Mouse (Mus musculus) kidney, postnatal 0 days (tissue): Measurements from ENCODE around the gene Fos. TPM values are rescaled to one million over a fixed set of nuclear protein-coding genes. Genes with fewer than 3 reads are reported as not detected.

Source experiments
- ATAC-seq: fragments of 200-750 bp; cut with Nextera tagmentation; replicated peaks from 2 replicates; pipeline ENCODE4 v1.8.0; 2017; ENCODE audit warnings: low read depth, moderate number of reproducible peaks, moderate TSS enrichment, moderate library complexity; ENCODE audit not compliant: low FRiP score
- DNase-seq: peaks from one replicate; pipeline ENCODE4 v3.0.0-alpha.2; 2016; ENCODE audit warnings: low spot score
- H3K27ac ChIP-seq: fragments of 300-500 bp; sonication (generic); 2 replicates; pipeline ENCODE4 v1.5.1; 2014; ENCODE audit warnings: mild to moderate bottlenecking
- H3K27me3 ChIP-seq: fragments of 300-500 bp; sonication (generic); 2 replicates; pipeline ENCODE4 v1.6.1; 2014; ENCODE audit warnings: low read length, mixed read lengths; ENCODE audit not compliant: insufficient read depth
- H3K36me3 ChIP-seq: fragments of 300-500 bp; sonication (generic); 2 replicates; pipeline ENCODE4 v1.6.1; 2014; ENCODE audit warnings: low read length, mixed read lengths; ENCODE audit not compliant: insufficient read depth
- H3K4me1 ChIP-seq: fragments of 300-500 bp; sonication (generic); replicated peaks from 2 replicates; pipeline ENCODE4 v1.6.1; 2014; ENCODE audit warnings: antibody characterized with exemption, low read length, mixed read lengths; ENCODE audit not compliant: insufficient read depth
- H3K4me2 ChIP-seq: fragments of 300-500 bp; sonication (generic); 2 replicates; pipeline ENCODE4 v1.6.1; 2014; ENCODE audit warnings: mild to moderate bottlenecking, low read length, moderate library complexity, mixed read lengths
- H3K4me3 ChIP-seq: fragments of 300-500 bp; sonication (generic); replicated peaks from 2 replicates; pipeline ENCODE4 v1.5.1; 2014; ENCODE audit warnings: low read depth, low read length
- H3K9ac ChIP-seq: fragments of 300-500 bp; sonication (generic); 2 replicates; pipeline ENCODE4 v1.6.1; 2014; ENCODE audit warnings: low read depth, low read length
- H3K9me3 ChIP-seq: fragments of 300-500 bp; sonication (generic); replicated peaks from 2 replicates; pipeline ENCODE4 v1.6.1; 2016; ENCODE audit warnings: low read length, inconsistent platforms, mixed read lengths
- CTCF ChIP-seq: IDR thresholded peaks from 2 replicates; pipeline ENCODE4 v1.5.1; 2016; ENCODE audit warnings: antibody characterized with exemption, low read depth, mild to moderate bottlenecking, moderate library complexity
- WGBS: fragments of 180-500 bp; shearing (Covaris S2); extraction: QIAGEN DNeasy Blood & Tissue Kit; methylation state at CpG from one replicate; pipeline ENCODE4 v1.1.7; 2014; 5-methylcytosine and 5-hydroxymethylcytosine counted together
- polyA plus RNA-seq: library from polyadenylated mRNA; unstranded; fragments of >200 nt; fragmentation: Nextera tagmentation; extraction: Ambion mirVana; gene quantifications from 2 replicates; pipeline ENCODE4 v1.2.1, GENCODE M21; 2015

Fos gene
- 3.5 and 3.9 TPM in 2 replicates for polyA plus RNA-seq

- peak within 1 kb of the TSS; percentile 55 for H3K4me3 ChIP-seq
- H3K9ac ChIP-seq, result peak within 1 kb of the TSS; percentile 60
- H3K27ac ChIP-seq, result peak within 1 kb of the TSS; percentile 78
- peaks cover 11% of the 10 kb centered on the region; the same call in 1 of the 2 replicates for H3K27me3 ChIP-seq
- peak within 1 kb of the TSS; percentile 99 for H3K4me2 ChIP-seq
- peak; percentile 95 for DNase-seq
- no peaks in the 10 kb centered on the region for H3K9me3 ChIP-seq
- peak; percentile 83 for ATAC-seq
- TF ChIP-seq CTCF, result peak; percentile 17; the same call in 1 of the 2 replicates
- no peaks in the 10 kb centered on the region for H3K36me3 ChIP-seq
- H3K4me1 ChIP-seq, result peaks cover 17% of the 10 kb centered on the region
- under 1% methylated on average over 56 of the region's 56 CpGs for WGBS
These were observed at the start of gene Fos for GRCm38 (mm10) chr12:85473481-85474297. Fos (plus strand) TSS chr12:85473890.

DNA sequence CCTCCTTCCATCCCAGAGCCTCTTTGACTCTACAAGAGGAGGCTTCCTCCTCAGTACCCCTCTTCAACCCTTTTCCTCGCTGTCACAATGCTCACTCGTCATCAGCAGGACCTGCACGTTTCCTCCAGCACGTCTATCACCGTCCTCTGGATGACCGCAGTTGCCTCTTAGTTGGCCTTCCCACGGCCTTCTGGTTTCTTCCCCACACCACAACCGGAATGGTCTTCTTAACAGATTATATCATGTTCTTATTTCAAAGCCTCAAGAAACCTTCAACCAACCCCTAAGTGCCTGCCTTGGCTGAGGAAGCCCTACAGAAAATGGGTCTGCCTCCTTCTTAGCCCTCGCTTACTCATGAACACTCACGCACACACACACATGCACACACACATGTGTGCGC is 48.0 kb upstream of the Fos start:
- Histone ChIP-seq H3K4me2 (no peak overlapping the region), H3K4me1 (no peaks in the 10 kb centered on the region; the same call in 1 of the 2 replicates), H3K9me3 (no peaks in the 10 kb centered on the region), H3K27me3 (no peaks in the 10 kb centered on the region), H3K27ac (no peak overlapping the region), H3K36me3 (no peaks in the 10 kb centered on the region), H3K4me3 (no peak overlapping the region), H3K9ac (no peak overlapping the region)
- no peak for ATAC-seq
- TF ChIP-seq CTCF, result no peak
- no peak for DNase-seq
- 82% methylated on average over 11 of the region's 11 CpGs for WGBS

DNA sequence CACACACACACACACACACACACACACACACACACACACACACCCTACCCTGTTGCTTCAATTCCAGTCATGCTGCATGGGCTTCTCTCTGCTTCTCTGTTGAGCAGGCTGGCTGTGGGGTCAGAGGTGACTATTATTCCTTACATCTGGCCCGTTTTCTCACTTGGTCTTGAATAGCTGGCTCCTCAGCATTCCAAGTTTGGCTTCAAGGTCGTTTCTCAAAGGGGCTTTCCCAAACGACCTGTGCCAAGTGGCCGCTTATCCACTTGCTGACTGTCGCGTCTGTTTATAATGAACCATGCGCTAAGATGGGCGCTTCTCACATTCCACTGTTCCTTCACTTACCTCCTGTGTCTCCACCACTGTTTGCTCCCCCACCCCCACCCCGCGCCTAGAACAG is 47.6 kb upstream of the Fos start:
- Histone ChIP-seq H3K27me3 (no peaks in the 10 kb centered on the region), H3K9me3 (no peaks in the 10 kb centered on the region), H3K36me3 (no peaks in the 10 kb centered on the region), H3K4me3 (no peak overlapping the region), H3K4me2 (no peak overlapping the region), H3K4me1 (no peaks in the 10 kb centered on the region; the same call in 1 of the 2 replicates), H3K9ac (no peak overlapping the region), H3K27ac (no peak overlapping the region)
- ATAC-seq, result no peak
- WGBS, result 50% methylated on average over 10 of the region's 10 CpGs
- no peak for TF ChIP-seq CTCF
- DNase-seq, result no peak

GRCm38 (mm10) chr12:85427802-85428201 is 45.9 kb upstream of the Fos start:
- no peak overlapping the region for H3K27ac ChIP-seq
- no peaks in the 10 kb centered on the region for H3K36me3 ChIP-seq
- DNase-seq (no peak), ATAC-seq (no peak)
- TF ChIP-seq CTCF, result no peak
- no peak overlapping the region for H3K4me3 ChIP-seq
- WGBS, result 47% methylated on average over 7 of the region's 7 CpGs
- no peaks in the 10 kb centered on the region for H3K9me3 ChIP-seq
- H3K4me1 ChIP-seq, result no peaks in the 10 kb centered on the region; the same call in 1 of the 2 replicates
- no peak overlapping the region for H3K9ac ChIP-seq
- no peak overlapping the region for H3K4me2 ChIP-seq
- no peaks in the 10 kb centered on the region for H3K27me3 ChIP-seq

- H3K27ac ChIP-seq, result no peak overlapping the region
- no peak for DNase-seq
- H3K27me3 ChIP-seq, result no peaks in the 10 kb centered on the region
These were observed 43.7 kb upstream of the Fos start for GRCm38 (mm10) chr12:85429999-85430398.

DNA sequence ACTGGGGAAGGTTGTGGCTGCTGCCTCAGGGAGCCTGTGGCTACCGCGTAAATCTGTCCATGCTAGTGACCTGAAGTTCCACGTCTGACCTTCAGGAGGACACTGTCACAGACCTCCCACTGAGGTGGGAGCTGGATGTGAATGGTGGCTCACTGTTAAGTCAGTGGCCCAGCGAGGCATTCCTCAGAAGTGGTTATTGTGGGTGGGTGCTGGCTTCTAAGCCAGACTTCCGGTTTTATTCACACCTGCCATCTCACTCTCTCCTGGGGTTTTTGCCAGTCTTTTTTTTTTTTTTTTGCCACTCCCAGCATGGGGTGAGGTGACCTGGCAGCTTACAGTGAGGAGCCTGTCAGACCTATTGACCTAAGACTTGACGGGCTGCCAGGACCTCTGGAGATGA is 43.3 kb upstream of the Fos start:
- Histone ChIP-seq H3K36me3 (no peaks in the 10 kb centered on the region), H3K27ac (no peak overlapping the region), H3K4me3 (no peak overlapping the region), H3K27me3 (no peaks in the 10 kb centered on the region), H3K4me2 (no peak overlapping the region), H3K9me3 (no peaks in the 10 kb centered on the region), H3K4me1 (no peaks in the 10 kb centered on the region), H3K9ac (no peak overlapping the region)
- peak; percentile 4; the same call in 1 of the 2 replicates for TF ChIP-seq CTCF
- 31% methylated on average over 6 of the region's 6 CpGs for WGBS
- DNase-seq (no peak), ATAC-seq (no peak)

More at GRCm38 (mm10) chr12:85429999-85430398, 43.7 kb upstream of the Fos start:
- no peak for TF ChIP-seq CTCF
- 58% methylated on average over 4 of the region's 4 CpGs for whole genome bisulfite sequencing
- no peaks in the 10 kb centered on the region for H3K36me3 ChIP-seq
- H3K4me2 ChIP-seq, result no peak overlapping the region
- H3K4me3 ChIP-seq, result no peak overlapping the region
- ATAC-seq, result no peak
- H3K9me3 ChIP-seq, result no peaks in the 10 kb centered on the region
- no peaks in the 10 kb centered on the region for H3K4me1 ChIP-seq
- H3K9ac ChIP-seq, result no peak overlapping the region
